Mouse (Mus musculus) lung, adult 2 months (tissue): Measurements from ENCODE around the gene Mtpn. TPM values are rescaled to one million over a fixed set of nuclear protein-coding genes. Genes with fewer than 3 reads are reported as not detected.

Experiments used
- DNase-seq: peaks from one replicate; pipeline ENCODE4 v3.0.0; 2022
- H3K4me1 ChIP-seq: fragments of 200-500 bp; 2 replicates; pipeline ENCODE4 v1.6.1; 2011; ENCODE audit warnings: low read length; ENCODE audit not compliant: control insufficient read depth, insufficient read depth
- H3K4me3 ChIP-seq: fragments of 200-500 bp; replicated peaks from 2 replicates; pipeline ENCODE3; 2011; ENCODE audit warnings: low read depth, mild to moderate bottlenecking, control low read depth, low read length; ENCODE audit errors: extremely low read depth
- CTCF ChIP-seq: fragments of 200-500 bp; IDR thresholded peaks from 2 replicates; pipeline ENCODE4 v1.5.1; 2011; ENCODE audit warnings: mild to moderate bottlenecking, low read length, control low read depth; ENCODE audit not compliant: insufficient read depth
- POLR2A ChIP-seq: fragments of 200-500 bp; IDR thresholded peaks from 2 replicates; pipeline ENCODE4 v1.6.1; 2011; ENCODE audit warnings: low read depth, mild to moderate bottlenecking, control low read depth, low read length, borderline replicate concordance; ENCODE audit errors: extremely low read depth
- WGBS: fragments of 180-500 bp; shearing (Covaris S2); methylation state at CpG from one replicate; pipeline ENCODE4 v1.1.7; 2018; 5-methylcytosine and 5-hydroxymethylcytosine counted together
- polyA plus RNA-seq: library from polyadenylated mRNA; depleted of rRNA; stranded (reverse); fragments of >200 nt; gene quantifications from 2 replicates; pipeline ENCODE4 v1.2.3, GENCODE M21; 2012; rRNA removed

The Mtpn gene
- polyA plus RNA-seq: 47.2 and 86.6 TPM in 2 replicates

DNA sequence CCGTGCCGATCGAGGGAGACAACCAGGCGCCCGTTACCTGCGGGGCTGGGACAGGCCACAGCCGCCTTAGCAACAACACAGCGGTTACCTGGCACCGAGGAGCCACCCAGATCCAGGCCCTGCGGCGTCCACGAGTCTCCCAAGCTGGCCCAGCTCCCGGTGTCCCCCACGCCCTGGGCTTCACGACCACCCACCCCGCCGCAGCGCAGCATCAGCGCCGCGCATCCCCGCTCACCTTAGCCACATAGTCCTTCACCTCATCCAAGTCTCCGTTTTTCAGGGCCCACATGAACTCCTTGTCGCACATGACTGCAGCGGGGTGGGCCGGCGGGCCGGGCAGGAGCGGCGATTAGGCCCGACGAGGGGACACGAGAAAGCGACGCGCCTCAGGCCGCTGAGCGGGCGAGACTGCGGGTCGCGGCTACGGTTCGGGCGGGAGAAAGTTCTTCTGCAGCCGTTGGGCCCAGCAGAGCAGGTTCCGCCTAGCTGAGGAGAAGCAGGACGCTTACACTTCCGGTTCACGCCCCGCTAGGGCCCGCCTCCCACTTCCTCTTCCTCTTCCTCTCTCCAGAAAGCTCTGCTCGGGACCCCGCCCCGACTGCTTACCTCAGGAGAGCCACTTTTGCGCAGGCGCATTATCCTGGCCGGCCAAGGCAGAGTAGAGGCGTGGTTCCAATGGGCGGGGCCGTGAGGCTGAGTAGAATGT is at the start of gene Mtpn:
Gene Mtpn (minus strand): TSS at position 585 of the 706 bp plus-strand sequence.
- DNase-seq: peak; percentile 98
- peaks cover 7% of the 10 kb centered on the region for H3K4me1 ChIP-seq
- under 1% methylated on average over 61 of the region's 61 CpGs for WGBS
- H3K4me3 ChIP-seq: peak within 1 kb of the TSS; percentile 93
- TF ChIP-seq CTCF (no peak), POLR2A (peak; percentile 86; the same call in 1 of the 2 replicates)

DNA sequence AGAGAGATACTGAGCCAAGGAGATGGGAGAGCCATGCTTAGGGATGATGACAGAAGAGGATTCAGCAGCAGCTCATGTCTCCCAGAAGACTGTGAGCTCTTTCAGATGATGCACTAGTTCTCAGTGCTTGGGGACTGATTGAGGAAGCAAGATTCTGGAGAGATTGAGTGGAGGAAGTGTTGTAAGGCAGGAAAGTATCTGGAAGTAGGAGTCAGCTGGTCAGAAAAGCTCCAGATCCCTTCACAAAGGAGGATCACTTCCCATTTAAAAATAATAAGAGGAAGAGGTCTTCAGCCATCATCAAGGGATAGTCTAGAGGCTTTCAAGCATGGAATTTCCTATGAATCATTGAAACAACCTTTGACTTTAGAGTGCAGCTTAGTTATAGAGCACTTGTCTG is 29.0 kb upstream of the Mtpn start:
- Histone ChIP-seq H3K4me1 (no peaks in the 10 kb centered on the region), H3K4me3 (no peak overlapping the region)
- no peak for TF ChIP-seq CTCF
- TF ChIP-seq POLR2A: no peak
- DNase-seq: no peak

DNA sequence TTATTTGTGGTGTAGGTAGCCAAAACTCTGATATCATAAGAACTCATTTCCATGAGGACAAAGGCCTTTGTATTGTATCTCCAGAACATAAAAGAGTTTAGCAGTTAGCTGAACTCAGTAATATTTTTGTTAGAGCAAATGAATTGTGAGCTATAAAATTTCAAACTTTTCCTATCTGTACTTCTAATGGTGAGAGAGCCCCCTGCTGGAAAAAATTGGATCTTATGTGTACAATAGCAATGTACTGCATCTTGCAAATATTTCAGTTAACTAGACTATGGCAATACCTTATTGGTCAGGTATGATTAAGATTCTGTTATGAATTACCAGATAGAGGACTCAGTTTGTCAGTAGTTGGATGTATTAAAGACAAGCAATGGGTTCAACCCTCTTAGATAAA is 28.1 kb upstream of the Mtpn start:
- H3K4me3 ChIP-seq: no peak overlapping the region
- DNase-seq: no peak
- TF ChIP-seq CTCF (0 out of 2 replicates have a peak, but pooled peaks have one; percentile 2), POLR2A (no peak)
- no peaks in the 10 kb centered on the region for H3K4me1 ChIP-seq

DNA sequence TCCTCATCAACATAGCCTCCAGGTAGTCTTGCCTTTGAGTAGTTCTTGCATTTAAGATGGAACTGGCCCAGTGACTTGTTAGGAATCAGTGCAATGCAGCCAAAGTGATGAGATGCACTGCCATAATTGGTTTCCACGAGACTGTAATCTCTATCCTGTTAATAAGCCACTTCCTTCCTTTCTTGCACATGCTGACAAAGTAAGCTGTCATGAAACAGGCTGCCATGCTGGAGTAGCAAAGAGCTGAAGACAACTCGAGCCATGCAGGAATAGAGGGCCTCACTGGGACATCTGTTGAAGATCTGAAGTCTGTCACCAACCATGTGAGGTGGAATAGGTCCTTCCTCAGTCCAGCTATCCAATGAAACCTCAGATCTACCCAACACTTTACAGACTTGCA is 20.3 kb upstream of the Mtpn start:
- H3K4me1 ChIP-seq: no peaks in the 10 kb centered on the region

DNA sequence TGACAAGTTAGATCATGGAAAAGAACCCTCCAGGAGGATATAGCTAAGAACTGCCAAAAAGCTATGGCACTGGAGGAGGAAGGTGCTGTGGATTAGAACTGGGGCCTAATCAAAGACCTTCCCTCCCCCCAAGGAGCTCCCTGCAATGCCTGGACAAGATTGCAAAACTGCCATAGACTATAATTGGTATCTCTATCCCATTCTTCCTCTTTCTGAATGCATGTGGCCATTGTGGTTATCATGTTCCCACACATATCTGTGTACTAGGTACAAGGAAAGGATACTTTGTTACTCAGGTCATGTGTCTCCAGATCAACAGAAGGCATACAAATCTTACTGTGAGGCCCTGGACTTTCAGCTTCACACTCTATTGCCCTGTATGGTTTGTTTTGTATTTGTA is 4.7 kb upstream of the Mtpn start:
- no peak for TF ChIP-seq CTCF
- no peak for TF ChIP-seq POLR2A
- Histone ChIP-seq H3K4me1 (no peaks in the 10 kb centered on the region), H3K4me3 (no peak overlapping the region)
- DNase-seq: no peak

More for the DNA sequence above, 20.3 kb upstream of the Mtpn start:
- DNase-seq: no peak
- H3K4me3 ChIP-seq: no peak overlapping the region
- WGBS: 39% methylated on average over 2 of the region's 2 CpGs
- TF ChIP-seq POLR2A (no peak), CTCF (no peak)

DNA sequence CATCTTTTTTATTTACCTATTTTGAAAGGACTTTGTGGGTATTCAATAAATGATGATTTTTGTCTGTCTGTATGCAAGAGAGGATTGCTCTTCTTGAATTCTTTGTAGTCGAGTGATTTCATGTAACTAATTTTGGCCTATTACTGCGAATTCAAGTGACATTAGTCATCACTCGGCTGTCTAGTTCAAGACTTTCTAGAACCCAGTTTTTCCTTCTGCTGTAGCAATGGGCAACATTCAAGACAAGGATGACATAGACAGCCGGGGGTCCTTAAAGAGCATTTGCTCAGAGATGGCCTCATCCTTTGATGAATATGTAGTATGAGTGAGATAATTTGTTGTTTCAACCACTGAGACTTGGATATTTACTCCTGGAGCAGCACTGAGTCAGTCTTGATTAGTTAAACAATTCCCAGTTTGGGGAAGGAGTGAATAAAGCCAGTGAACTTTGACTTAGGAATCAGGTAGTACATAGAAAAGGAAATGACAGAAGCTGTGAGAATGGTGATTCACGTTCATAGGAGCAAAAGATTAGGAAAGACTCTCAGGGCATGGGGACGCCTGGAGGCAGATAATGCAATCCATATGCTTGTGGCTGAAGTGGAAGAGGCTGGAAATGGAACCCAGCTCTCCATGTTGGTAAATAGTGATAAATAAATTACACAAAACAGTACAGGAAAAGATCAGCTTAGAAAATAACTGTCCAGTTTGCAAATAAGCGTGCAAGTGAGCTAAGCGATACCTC is 3.1 kb upstream of the Mtpn start:
- no peak for DNase-seq
- TF ChIP-seq POLR2A: no peak
- no peak for TF ChIP-seq CTCF
- WGBS: 68% methylated on average over 8 of the region's 8 CpGs

DNA sequence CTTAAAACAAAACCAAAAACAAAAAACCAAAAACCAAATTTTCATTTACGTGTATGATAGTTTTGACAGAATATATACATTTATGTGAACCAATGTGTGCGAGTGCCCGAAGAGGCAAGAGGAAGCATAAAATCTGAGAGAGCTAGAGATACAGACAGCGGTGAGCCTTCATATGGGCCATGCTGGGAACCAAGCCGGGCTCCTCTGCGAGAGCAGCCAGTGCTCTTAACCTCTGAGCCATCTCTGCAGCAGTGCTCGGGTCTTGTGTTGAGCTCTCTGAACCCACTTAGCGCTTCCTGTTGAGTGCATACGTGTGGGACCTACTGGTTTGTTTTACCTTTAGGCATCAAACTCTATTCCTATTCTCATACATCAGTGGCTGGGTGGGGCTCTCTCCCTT is 689 bp upstream of the Mtpn start:
- no peak overlapping the region for H3K4me3 ChIP-seq
- WGBS: 87% methylated on average over 9 of the region's 9 CpGs
- no peak for DNase-seq
- H3K4me1 ChIP-seq: peaks cover 7% of the 10 kb centered on the region
- no peak for TF ChIP-seq POLR2A
- TF ChIP-seq CTCF: no peak

More for the DNA sequence above, 3.1 kb upstream of the Mtpn start:
- Histone ChIP-seq H3K4me3 (no peak overlapping the region), H3K4me1 (peaks cover 7% of the 10 kb centered on the region)

DNA sequence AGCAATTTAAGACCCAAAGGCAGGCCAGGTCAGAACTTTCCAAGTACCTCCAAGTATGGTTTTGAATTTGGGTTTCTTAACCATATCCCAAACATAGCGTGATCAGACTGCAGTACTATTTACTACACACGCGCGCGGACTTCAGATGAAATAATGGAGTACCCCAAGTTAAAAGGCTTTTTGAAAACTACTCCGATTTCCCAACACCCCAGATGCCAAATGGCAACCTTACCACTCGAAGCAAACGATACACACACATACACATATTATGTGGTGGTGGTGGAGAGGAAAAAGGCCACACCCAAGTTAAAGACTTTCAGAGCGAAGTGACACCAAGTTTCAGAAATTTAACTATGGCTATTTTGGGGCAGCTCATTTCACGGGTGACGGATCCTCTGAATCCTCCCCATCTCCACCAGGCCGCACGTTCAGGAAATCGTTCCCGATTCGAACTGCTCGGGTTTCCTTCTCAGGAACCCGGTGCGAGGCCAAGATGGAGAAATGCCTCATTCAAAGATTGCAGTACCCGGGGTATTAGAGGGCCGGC is 858 bp downstream of the Mtpn start:
- H3K4me3 ChIP-seq: peak overlapping the region; percentile 93
- peaks cover 7% of the 10 kb centered on the region for H3K4me1 ChIP-seq
- 3% methylated on average over 21 of the region's 21 CpGs for WGBS
- no peak for DNase-seq
- TF ChIP-seq CTCF: no peak
- no peak for TF ChIP-seq POLR2A

DNA sequence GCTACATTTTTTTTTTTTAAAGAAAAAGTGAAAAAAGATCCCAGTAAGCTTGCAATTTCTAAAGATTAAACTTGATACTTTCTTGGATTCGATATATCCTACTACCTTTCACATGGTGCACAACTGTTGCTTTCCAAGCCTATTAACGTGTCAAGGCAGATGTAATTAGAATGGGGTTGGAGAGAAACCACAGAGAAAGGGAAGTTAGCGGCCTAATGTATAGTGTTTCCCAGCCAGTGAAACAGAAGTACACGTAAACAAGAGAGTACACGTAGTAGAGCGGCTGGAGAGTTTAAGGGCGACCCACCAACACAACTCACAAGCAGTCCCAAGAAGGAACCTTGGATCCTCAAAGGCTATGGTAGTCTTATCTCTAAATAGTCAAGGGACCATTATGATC is 3.7 kb downstream of the Mtpn start:
- DNase-seq: no peak
- Histone ChIP-seq H3K4me3 (no peak overlapping the region), H3K4me1 (peaks cover 9% of the 10 kb centered on the region)
- no peak for TF ChIP-seq CTCF
- TF ChIP-seq POLR2A: no peak
- WGBS: 77% methylated on average over 7 of the region's 7 CpGs
